Mouse (Mus musculus): ENCODE data around the gene Urah.

Urah gene

GRCm38 (mm10) chr7:140839556-140839955, 4.7 kb downstream of the Urah start:
- in situ Hi-C loops (cut with MboI, MseI): no loop called here

GRCm38 (mm10) chr7:140840750-140841735, 6.2 kb downstream of the Urah start:
- in situ Hi-C loops (cut with MboI, MseI): loop anchor here (5.0 kb wide), 2 partner anchors 61 to 216 kb away; partner anchors contain the start of gene Cox8b

GRCm38 (mm10) chr7:140843806-140844205, 9.0 kb downstream of the Urah start:
- in situ Hi-C loops (cut with MboI, MseI): loop anchor here (5.0 kb wide), 2 partner anchors 58 to 213 kb away; partner anchors contain the start of gene Cox8b

DNA sequence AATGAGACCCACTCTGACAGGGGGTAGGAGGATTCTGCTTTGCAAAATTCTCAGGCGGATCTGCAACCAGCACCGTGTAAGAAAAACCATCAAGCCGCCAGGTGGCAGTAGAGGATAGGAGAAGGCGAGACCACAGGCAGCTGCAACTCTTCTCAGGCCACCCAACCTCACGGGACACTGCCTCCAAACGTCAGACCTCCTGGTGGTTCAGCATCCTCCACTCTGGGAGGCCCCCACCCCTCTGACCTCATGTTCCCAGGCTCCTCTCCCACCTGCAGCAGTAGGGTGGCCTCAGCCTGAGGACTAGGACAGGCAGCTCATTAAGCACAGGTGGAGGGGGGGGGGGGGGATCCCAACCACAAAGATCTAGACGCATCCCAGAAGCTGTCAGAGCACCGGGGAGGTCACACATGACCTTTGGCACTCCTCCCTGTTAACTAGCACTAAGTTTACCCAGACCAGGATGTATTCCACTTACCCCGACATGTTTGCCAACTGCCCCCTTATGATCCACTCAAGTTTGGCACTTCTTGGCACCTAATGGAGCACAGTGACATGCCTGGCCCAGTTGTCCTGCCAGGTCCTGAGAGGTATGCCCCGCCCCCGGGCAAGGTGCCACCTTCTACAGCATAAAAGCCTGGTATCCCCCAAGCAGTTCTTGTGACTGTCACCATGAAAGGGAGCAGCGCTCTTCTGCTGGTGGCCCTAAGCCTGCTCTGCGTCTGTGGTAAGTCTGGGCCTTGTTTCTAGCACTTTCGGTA, 10.3 kb downstream of the Urah start, which contains the start of gene Scgb1c1:
Gene Scgb1c1 (plus strand): TSS at position 643 of the 761 bp plus-strand sequence.
- in situ Hi-C loops (cut with MboI, MseI): loop anchor here (5.0 kb wide), 2 partner anchors 57 to 212 kb away; partner anchors contain the start of gene Cox8b

DNA sequence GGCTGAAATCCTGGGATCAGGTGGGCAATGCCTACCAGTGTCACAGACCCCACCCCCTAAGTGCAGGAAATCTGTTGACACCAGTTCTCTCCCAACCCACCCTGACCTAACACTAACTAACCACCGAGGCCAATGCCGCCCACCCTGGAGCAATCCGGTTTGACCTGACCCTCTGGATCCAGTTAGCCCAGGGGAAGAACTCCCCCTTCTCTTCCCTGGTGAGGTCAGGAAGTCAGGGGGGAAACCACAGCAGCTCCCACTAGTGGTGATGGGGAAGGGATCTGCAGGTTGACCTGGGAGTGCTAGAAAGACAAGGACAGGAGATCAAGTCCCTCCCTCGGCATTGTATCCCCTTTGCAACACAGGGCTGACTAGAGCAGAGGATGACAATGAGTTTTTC, 10.9 kb downstream of the Urah start:
- in situ Hi-C loops (cut with MboI, MseI): no loop called here

- in situ Hi-C loops (cut with MboI, MseI): no loop called here
Measured at GRCm38 (mm10) chr7:140846676-140847075, 11.9 kb downstream of the Urah start.

- in situ Hi-C loops (cut with MboI, MseI): no loop called here
Measured at GRCm38 (mm10) chr7:140847755-140848580, 13.2 kb downstream of the Urah start, which contains the start of gene Odf3. Gene Odf3 (plus strand): TSS chr7:140847805.

DNA sequence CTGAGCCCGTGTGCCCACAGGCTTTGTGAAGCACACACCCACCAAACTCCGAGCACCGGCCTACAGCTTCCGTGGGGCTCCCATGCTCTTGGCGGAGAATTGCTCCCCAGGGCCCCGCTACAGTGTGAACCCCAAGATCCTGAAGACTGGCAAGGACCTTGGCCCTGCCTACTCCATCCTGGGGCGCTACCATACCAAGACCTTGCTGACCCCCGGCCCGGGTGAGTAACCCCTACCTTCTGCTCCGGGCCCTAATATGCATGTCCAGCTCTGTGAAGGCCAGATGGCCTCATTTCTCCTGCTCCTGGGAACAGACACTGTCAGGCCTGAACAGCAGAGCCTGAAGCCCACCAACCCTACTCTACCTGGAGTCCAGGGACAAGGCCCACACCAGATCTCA, 13.8 kb downstream of the Urah start:
- in situ Hi-C loops (cut with MboI, MseI): no loop called here

DNA sequence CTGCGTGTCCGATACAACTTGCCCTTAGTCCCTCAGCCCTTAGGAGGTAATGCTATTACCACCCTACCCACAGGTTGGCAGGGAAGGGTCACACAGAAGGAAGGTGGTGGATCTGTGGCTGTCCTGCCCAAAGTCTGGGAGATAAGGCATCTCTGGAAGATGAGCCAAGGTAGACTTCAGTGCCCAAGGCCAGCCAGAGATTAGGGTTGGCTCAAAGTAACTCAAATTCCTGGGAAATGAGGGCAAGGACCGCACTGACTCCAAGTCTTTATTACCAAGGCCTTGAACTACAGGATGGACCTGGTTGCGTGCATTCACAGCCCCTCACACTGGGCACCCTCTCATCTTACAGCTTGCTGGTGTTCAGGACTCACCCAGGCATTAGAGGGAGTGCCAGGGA, 17.1 kb downstream of the Urah start:
- in situ Hi-C loops (cut with MboI, MseI): no loop called here

GRCm38 (mm10) chr7:140853386-140853785, 18.6 kb downstream of the Urah start:
- in situ Hi-C loops (cut with MboI, MseI): no loop called here

DNA sequence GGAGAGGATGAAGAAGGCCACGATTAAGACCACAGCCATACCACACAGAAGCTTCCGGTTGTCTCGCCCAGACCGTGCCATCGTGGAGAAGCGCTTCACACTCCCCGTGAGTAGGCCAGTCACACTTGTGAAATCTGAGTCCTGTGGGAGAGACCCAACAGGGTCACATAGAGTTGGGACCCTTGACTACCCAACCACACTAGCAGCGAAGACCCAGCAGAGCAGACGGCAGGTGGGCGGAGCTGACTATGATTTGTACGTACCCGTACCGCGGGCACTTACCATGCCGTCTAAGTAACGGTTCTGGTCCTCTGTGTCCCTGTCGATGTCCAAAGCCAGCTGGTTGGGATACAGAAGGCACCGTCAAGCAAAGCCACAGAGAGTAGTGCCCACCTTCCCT, 19.7 kb downstream of the Urah start:
- in situ Hi-C loops (cut with MboI, MseI): no loop called here

DNA sequence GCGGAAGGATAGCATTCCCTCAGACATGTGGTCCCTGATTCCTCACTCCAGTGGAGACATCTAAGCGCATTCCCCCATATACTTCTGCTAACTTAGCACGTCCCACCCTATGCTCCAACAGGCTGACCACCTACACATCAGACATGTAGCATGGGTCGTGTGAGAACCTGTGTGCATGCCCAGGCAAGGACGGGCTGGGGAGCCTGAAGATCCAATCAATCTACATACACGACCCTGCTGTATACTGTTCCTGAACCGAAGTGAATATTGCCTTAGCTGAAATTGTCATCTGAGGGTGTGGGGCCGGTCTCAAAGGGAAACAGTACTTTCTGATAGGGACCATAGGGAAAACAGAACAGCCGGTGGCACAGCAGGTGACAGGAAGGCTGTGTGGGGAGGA, 20.4 kb downstream of the Urah start:
- in situ Hi-C loops (cut with MboI, MseI): no loop called here

GRCm38 (mm10) chr7:140855860-140856784, 21.3 kb downstream of the Urah start, which contains the start of gene Gm45785:
Gene Gm45785 (minus strand): TSS chr7:140856331.
- in situ Hi-C loops (cut with MboI, MseI): no loop called here

- in situ Hi-C loops (cut with MboI, MseI): no loop called here
Measured at GRCm38 (mm10) chr7:140856785-140857549, 22.1 kb downstream of the Urah start, which contains the start of gene Ric8a. Gene Ric8a (plus strand): TSS chr7:140856957.

GRCm38 (mm10) chr7:140857550-140858505, 23.0 kb downstream of the Urah start, which contains the start of gene Bet1l:
Gene Bet1l (minus strand): TSS chr7:140857577.
- in situ Hi-C loops (cut with MboI, MseI): no loop called here

GRCm38 (mm10) chr7:140858746-140859145, 23.9 kb downstream of the Urah start:
- in situ Hi-C loops (cut with MboI, MseI): no loop called here

DNA sequence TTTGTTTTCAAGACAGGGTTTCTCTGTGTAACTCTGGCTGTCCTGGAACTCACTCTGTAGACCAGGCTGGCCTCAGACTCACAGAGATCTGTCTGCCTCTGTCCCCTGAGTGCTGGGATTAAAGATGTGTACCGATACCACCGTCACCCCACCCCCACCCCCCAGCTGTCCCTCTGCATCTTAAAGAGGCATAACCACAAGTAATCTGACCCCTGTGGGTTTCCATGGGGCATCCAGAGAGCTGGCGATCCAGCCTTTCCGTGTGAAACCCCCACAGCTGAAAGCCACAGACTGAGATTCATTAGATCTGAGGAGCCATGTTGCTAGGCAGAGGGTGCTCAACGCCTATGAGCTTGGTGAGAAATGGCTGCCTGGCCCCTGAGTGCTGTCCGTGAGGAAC, 25.2 kb downstream of the Urah start:
- in situ Hi-C loops (cut with MboI, MseI): no loop called here

DNA sequence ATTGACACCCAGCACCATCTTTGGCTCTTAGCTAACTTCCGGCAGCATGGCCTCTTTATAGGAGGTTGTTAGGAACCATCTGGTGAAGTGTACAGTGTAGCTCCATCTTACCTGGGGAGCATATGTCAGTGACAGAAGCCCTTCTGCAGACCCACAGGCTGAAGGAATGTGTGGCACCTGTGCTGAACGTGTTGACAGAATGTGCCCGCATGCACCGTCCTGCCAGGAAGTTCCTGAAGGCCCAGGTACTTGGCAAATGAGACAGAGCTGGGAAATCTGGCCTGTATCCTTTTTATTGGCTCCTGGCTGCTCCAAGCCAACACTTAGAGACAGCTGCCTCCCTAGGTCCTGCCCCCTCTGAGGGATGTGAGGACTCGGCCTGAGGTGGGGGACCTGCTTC, 25.9 kb downstream of the Urah start:
- in situ Hi-C loops (cut with MboI, MseI): no loop called here

Measured in T-helper 1 cell (primary cell).